Mouse (Mus musculus) heart, adult 2 months (tissue): ENCODE data around the gene Trim9.

Source experiments
- CTCF ChIP-seq: fragments of 200-600 bp; IDR thresholded peaks from 2 replicates; pipeline ENCODE4 v1.8.1; 2022; ENCODE audit warnings: antibody characterized with exemption, mild to moderate bottlenecking, moderate library complexity
- EP300 ChIP-seq: fragments of 200-500 bp; IDR thresholded peaks from 2 replicates; pipeline ENCODE4 v1.6.1; 2011; ENCODE audit warnings: low read depth, low read length, control low read depth; ENCODE audit not compliant: insufficient read depth
- POLR2A ChIP-seq: fragments of 200-500 bp; IDR thresholded peaks from 2 replicates; pipeline ENCODE4 v1.6.1; 2011; ENCODE audit warnings: mild to moderate bottlenecking, low read depth, low read length, control low read depth; ENCODE audit not compliant: insufficient read depth

DNA sequence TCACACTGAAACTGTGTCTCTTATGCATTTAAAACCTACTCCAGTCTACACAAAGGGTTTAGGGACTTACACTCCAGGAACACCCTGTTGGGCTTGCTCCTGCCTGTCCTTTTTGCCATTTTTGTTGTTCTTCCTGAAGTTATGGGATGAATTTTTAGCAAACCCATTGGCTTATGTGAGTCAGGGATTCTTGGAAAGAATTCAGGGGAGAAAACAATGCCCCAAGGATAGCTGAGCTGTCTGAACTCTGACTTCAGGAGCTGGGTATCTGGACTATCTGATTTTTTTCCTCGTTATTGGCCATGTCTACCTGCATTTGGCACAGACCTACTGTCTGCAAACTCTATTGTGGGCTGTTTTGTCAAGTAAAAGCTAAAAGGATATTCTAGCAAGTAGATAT lies 20.5 kb downstream of the Trim9 start:
- no peak for TF ChIP-seq CTCF
- no peak for TF ChIP-seq POLR2A
- no peak for TF ChIP-seq EP300
